Mouse (Mus musculus): ENCODE results near the gene Card19. TPM values are rescaled to one million over a fixed set of nuclear protein-coding genes. Genes with fewer than 3 reads are reported as not detected.

The Card19 gene
- total and polyA plus RNA-seq, 3 experiments, result 69.7 to 250 (median 78.1) TPM

- DNase-seq, result no peak
Measured at GRCm38 (mm10) chr13:49194811-49195210, 21.0 kb downstream of the Card19 start.

GRCm38 (mm10) chr13:49193650-49194049 is 22.2 kb downstream of the Card19 start:
- no peak for DNase-seq

GRCm38 (mm10) chr13:49192156-49192855 is 23.5 kb downstream of the Card19 start:
- DNase-seq, result no peak

- DNase-seq, result no peak
Measured at GRCm38 (mm10) chr13:49191673-49192035, 24.2 kb downstream of the Card19 start.

- no peak for DNase-seq
Measured at GRCm38 (mm10) chr13:49190876-49191672, 24.8 kb downstream of the Card19 start.

GRCm38 (mm10) chr13:49189970-49190870 is 25.6 kb downstream of the Card19 start:
- peak; percentile 75 for DNase-seq

- DNase-seq, result no peak
Measured at GRCm38 (mm10) chr13:49188966-49189360, 26.9 kb downstream of the Card19 start.

GRCm38 (mm10) chr13:49188219-49188965 is 27.4 kb downstream of the Card19 start:
- DNase-seq, result no peak

- peak; percentile 92 for DNase-seq
Measured at GRCm38 (mm10) chr13:49187288-49188218, 28.3 kb downstream of the Card19 start, which contains the start of gene Ninj1. Ninj1 (plus strand) TSS chr13:49187485.

GRCm38 (mm10) chr13:49186798-49187287 is 29.0 kb downstream of the Card19 start:
- DNase-seq, result no peak

- DNase-seq, result peak; percentile 66
Measured at GRCm38 (mm10) chr13:49183646-49184045, 32.2 kb downstream of the Card19 start.

GRCm38 (mm10) chr13:49183161-49183560 is 32.7 kb downstream of the Card19 start:
- DNase-seq, result peak; percentile 62

- DNase-seq, result no peak
Measured at GRCm38 (mm10) chr13:49181411-49181984, 34.3 kb downstream of the Card19 start.

GRCm38 (mm10) chr13:49180691-49181090 is 35.1 kb downstream of the Card19 start:
- no peak for DNase-seq

- DNase-seq, result no peak
Measured at GRCm38 (mm10) chr13:49180274-49180673, 35.6 kb downstream of the Card19 start.

GRCm38 (mm10) chr13:49178839-49179585 is 36.8 kb downstream of the Card19 start:
- DNase-seq, result peak; percentile 91

GRCm38 (mm10) chr13:49175509-49175908 is 40.3 kb downstream of the Card19 start:
- no peak for DNase-seq

- peak; percentile 90 for DNase-seq
Measured at GRCm38 (mm10) chr13:49172971-49173596, 42.8 kb downstream of the Card19 start.

- DNase-seq, result no peak
Measured at GRCm38 (mm10) chr13:49172335-49172734, 43.5 kb downstream of the Card19 start.

Measured in adrenal gland, adult 2 months (tissue).